Mouse (Mus musculus) bone marrow, adult 2 months (tissue): ENCODE measurements around the gene Vcam1.

ENCODE experiments used
- CTCF ChIP-seq: fragments of 200-500 bp; IDR thresholded peaks from 2 replicates; pipeline ENCODE4 v1.5.1; 2011; ENCODE audit warnings: low read length, control low read depth; ENCODE audit not compliant: control insufficient read depth, insufficient read depth
- POLR2A ChIP-seq: fragments of 200-500 bp; IDR thresholded peaks from 2 replicates; pipeline ENCODE4 v1.6.1; 2011; ENCODE audit warnings: low read depth, mild to moderate bottlenecking, control low read depth, low read length, borderline replicate concordance; ENCODE audit not compliant: control insufficient read depth

DNA sequence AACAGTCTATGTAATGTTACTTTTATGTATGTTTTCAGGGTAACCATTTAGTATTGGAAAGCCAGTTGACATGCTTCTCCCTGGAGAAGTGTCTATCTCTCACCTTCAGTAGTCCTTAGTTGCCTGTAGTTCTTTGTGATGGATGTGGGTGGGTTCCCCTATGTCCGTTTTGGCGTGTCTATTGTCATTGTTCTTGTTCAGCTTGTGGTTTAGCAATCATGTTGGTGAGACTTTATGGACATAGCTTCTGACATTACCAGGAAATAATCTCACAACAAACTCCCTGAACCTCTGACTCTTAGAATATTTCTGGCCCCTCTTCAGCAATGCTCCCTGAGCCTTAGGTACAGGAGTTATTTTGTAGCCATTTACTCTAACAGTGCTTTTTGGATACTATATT is 38.6 kb upstream of the Vcam1 start:
- TF ChIP-seq CTCF (no peak), POLR2A (no peak)
